Mouse (Mus musculus): Measurements from ENCODE around the gene Ksr2.

The Ksr2 gene

DNA sequence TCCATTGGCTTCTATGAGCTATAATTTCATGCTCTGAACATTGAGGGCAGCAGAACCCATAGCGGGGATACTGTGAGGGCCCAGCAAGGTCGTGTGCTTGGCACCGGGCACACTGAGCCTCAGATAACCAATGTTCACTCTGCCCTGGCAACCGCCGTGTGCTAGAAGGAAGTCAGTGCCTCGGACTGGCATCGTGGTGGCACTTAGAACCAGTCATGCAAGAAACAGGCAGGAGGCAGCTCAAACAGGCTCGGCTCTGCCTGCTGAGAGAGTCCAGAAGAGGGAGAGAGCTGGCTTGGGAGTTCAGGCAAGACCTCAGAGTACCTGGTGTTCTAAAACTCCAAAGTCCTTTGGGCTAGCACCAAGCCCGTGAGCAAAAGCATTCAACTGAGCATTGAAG lies 350.7 kb downstream of the Ksr2 start:
- in situ Hi-C loops (cut with MboI, MseI): no loop called here

DNA sequence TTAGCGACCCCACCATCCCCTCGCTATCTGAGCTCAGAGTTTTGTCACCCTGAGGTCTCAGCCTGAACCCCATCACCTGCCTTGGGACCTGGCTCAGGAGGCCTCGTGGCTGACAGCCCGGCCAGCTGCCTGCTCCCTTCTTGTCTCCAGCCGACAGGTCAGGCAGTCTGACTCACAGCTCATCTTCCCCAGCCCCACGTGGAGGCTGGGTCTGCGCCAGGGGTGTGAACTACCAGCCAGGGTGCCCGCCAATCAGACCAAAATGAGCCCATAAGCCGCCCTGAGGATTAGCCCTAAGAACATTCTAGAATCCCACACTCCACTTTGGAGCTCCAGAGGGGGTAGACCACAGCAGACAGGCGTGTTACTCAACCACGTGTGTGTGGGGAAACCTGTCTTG lies 365.4 kb downstream of the Ksr2 start:
- in situ Hi-C loops (cut with MboI, MseI): no loop called here

- in situ Hi-C loops (cut with MboI, MseI): no loop called here
Measured at GRCm38 (mm10) chr5:117780681-117781080, 366.9 kb downstream of the Ksr2 start, which contains the start of gene Nos1. Gene Nos1 (plus strand): TSS chr5:117781032.

- in situ Hi-C loops (cut with MboI, MseI): no loop called here
Measured at GRCm38 (mm10) chr5:117781178-117781577, 367.4 kb downstream of the Ksr2 start.

DNA sequence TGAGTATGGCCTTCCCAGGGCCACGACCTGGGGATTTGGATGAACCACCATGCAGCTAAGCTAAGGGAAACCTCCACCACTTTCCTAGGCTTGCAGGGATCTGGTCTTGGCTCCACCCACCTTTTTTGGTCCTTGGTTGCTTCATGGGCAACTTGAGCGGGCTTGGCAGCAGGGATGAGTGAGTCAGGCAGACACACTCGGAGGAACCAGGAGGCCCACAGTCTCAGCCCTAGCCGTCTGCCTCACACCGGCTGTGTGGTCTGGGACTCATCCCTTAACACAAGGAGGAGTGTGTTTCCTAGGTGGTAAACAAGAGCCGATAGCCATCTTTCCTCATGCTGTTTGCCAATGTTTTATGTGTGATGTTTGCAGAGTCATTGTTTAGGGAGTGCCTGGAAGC lies 376.3 kb downstream of the Ksr2 start:
- in situ Hi-C loops (cut with MboI, MseI): no loop called here

GRCm38 (mm10) chr5:117791875-117792274 lies 378.1 kb downstream of the Ksr2 start:
- in situ Hi-C loops (cut with MboI, MseI): no loop called here

DNA sequence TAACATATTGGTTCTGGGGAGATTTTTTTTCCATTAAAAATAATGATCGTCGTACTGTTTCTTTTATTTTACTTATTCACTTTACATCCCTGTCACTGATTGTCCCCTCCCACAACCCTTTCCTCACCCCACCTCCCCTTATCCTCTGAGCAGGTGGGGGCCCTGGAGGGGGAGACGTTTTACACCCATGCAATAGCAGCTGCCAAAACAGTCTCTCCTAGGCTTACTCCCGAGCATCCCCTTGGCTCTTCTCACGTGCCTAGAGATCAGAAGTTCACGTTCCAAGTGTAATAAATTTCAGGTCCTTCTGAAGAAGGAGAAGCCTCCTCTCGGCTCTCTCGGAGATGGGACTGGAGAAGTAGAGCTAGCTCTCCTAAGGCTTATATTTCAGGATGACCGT lies 387.0 kb downstream of the Ksr2 start:
- in situ Hi-C loops (cut with MboI, MseI): no loop called here

DNA sequence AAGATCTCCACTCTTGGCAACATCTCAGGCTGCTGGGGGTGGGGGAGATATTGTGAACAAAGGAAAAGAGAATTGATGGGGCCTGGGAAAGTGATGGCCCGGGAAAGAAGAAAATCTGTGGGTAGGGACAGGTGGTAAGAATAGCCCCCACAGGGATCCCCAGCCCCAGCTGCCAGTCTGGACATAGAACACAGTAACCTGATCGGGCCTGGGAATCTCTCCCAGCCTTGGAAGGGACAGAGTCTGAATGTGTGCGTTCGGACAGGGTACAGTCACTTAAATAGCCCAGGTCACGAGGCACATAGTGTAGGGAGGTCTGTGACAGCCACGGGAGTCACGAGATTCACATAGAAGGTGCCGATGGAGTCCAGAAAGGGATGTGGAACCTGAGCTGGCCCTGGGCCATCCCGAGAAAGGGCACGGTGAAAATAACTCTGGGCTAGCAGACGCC lies 388.3 kb downstream of the Ksr2 start:
- in situ Hi-C loops (cut with MboI, MseI): no loop called here

GRCm38 (mm10) chr5:117803551-117803950 lies 389.8 kb downstream of the Ksr2 start:
- in situ Hi-C loops (cut with MboI, MseI): no loop called here

- in situ Hi-C loops (cut with MboI, MseI): loop anchor here (10.0 kb wide), 1 partner anchor 904 kb away; no protein-coding TSS in a partner anchor
Measured at GRCm38 (mm10) chr5:117810930-117811329, 397.1 kb downstream of the Ksr2 start.

GRCm38 (mm10) chr5:117818800-117819199 lies 405.0 kb downstream of the Ksr2 start:
- in situ Hi-C loops (cut with MboI, MseI): loop anchor here (10.0 kb wide), 1 partner anchor 896 kb away; no protein-coding TSS in a partner anchor

GRCm38 (mm10) chr5:117820445-117820844 lies 406.6 kb downstream of the Ksr2 start:
- in situ Hi-C loops (cut with MboI, MseI): no loop called here

- in situ Hi-C loops (cut with MboI, MseI): no loop called here
Measured at GRCm38 (mm10) chr5:117823811-117824210, 410.0 kb downstream of the Ksr2 start.

- in situ Hi-C loops (cut with MboI, MseI): no loop called here
Measured at GRCm38 (mm10) chr5:117824486-117824885, 410.7 kb downstream of the Ksr2 start.
